In the genomic region with DNA sequence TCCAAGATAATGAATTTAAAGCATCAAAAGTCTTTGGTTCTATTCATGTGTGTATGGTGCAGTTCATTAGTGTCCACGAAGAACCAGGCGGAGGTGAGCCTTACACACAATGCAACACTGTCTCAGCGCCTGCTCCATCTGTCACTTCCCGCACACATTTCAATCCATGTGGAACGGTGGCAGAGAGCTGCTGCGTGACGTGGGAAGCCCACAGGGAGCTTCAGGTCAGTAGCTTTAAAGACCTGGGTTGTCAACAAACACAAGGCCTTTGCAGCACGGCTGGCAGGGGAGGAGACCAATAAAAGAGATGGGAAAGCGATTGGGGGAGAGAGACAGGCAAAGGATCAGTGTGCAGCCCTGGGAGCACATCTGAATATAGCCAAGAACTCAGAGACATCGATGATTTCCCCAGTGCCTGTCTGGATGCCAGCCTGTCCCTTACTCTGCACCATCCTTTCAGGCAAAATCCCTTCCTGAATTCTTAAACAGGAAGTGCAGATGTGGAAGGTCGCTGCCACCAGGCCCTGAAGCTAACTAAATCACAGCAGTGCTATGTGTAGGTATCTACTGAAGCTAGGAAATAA, we compare ENCODE assay signal across 15 mouse cellular contexts.
DNase-seq lines count a peak whose midpoint lies in the region; ATAC-seq lines count a peak whose summit lies in the region.
"Had no signal": no experiment of that assay in that cellular context is flagged by ENCODE, and none has a peak within 500 bp of the region (broad histone marks: within the 10 kb centered on the region; RNA-seq: fewer than 3 reads in every experiment).

No protein-coding gene starts in this region.

- no peak overlapping the region for H3K4me3 ChIP-seq in midbrain, embryonic 10.5 days
- H3K4me3 ChIP-seq in liver, embryonic 11.5 days (ENCODE audit: low read depth, low read length), result no peak overlapping the region
- H3K4me3 ChIP-seq: erythroblast, embryonic 14.5 days; kidney, embryonic 15.5 days; stomach, embryonic 15.5 days had no signal

- peaks cover 26% of the 10 kb centered on the region for H3K36me3 ChIP-seq in midbrain, embryonic 10.5 days
- no peaks in the 10 kb centered on the region for H3K36me3 ChIP-seq in liver, embryonic 11.5 days (ENCODE audit: control insufficient read depth, insufficient read depth, low read length)
- H3K36me3 ChIP-seq: stomach, embryonic 15.5 days had no signal

- no peaks in the 10 kb centered on the region for H3K27me3 ChIP-seq in midbrain, embryonic 10.5 days (ENCODE audit: low read depth, poor library complexity, severe bottlenecking)
- no peaks in the 10 kb centered on the region for H3K27me3 ChIP-seq in liver, embryonic 11.5 days (replicated peaks; ENCODE audit: control insufficient read depth, insufficient read depth, low read length)
- H3K27me3 ChIP-seq: kidney, embryonic 15.5 days; stomach, embryonic 15.5 days had no signal

- no peak overlapping the region for H3K9ac ChIP-seq in liver, embryonic 11.5 days (ENCODE audit: low read depth, low read length)
- H3K9ac ChIP-seq: kidney, embryonic 15.5 days; liver, embryonic 14.5 days; stomach, embryonic 15.5 days had no signal

- H3K9me3 ChIP-seq in midbrain, embryonic 10.5 days (replicated peaks), result no peaks in the 10 kb centered on the region
- no peaks in the 10 kb centered on the region for H3K9me3 ChIP-seq in liver, embryonic 11.5 days (ENCODE audit: control insufficient read depth, low read length)
- H3K9me3 ChIP-seq: kidney, embryonic 15.5 days; stomach, embryonic 15.5 days had no signal

- 75% methylated on average over 11 of the region's 11 CpGs for WGBS in midbrain, embryonic 10.5 days
- 82% methylated on average over 11 of the region's 11 CpGs for WGBS in liver, embryonic 11.5 days

- DNase-seq in right cerebral cortex, adult 2 months (ENCODE audit: low spot score in 2 of 2), result peak; percentile 29 to 34
- DNase-seq in right cerebral cortex, postnatal 14 days, result no peak
- DNase-seq in embryo, embryonic 10.5 days (ENCODE audit: low spot score), result peak; percentile 23
- DNase-seq in midbrain, embryonic 10.5 days (ENCODE audit: low spot score), result no peak
- DNase-seq in adrenal gland, postnatal 10 days, result no peak
- DNase-seq in liver, embryonic 11.5 days (ENCODE audit: low spot score), result no peak
- no peak for DNase-seq in gastrocnemius, adult 18-20 months (ENCODE audit: low spot score)
- no peak for DNase-seq in layer of hippocampus, postnatal 10 days (ENCODE audit: low spot score in 2 of 2)
- DNase-seq: heart, postnatal 14 days; right cerebral cortex, postnatal 4 days had no signal

- H3K27ac ChIP-seq in midbrain, embryonic 10.5 days (replicated peaks), result peak overlapping the region; percentile 57; the same call in 1 of the 2 replicates
- H3K27ac ChIP-seq in liver, embryonic 11.5 days (ENCODE audit: low read depth, low read length), result no peak overlapping the region
- H3K27ac ChIP-seq: kidney, embryonic 15.5 days; liver, embryonic 14.5 days; macrophage; stomach, embryonic 15.5 days had no signal

- peaks cover 12% of the 10 kb centered on the region for H3K4me1 ChIP-seq in midbrain, embryonic 10.5 days
- no peaks in the 10 kb centered on the region for H3K4me1 ChIP-seq in liver, embryonic 11.5 days (replicated peaks; ENCODE audit: control insufficient read depth, insufficient read depth, low read length)
- H3K4me1 ChIP-seq: stomach, embryonic 15.5 days had no signal

- no peak overlapping the region for H3K4me2 ChIP-seq in liver, embryonic 11.5 days
- H3K4me2 ChIP-seq: kidney, embryonic 15.5 days; stomach, embryonic 15.5 days had no signal

- no peak for ATAC-seq in liver, embryonic 11.5 days (replicated peaks; ENCODE audit: low FRiP score)

Comparison
In these comparisons a context has a peak if more than half of its experiments do, and no peak if none do; other contexts are left out.
1. DNase-seq: peak in right cerebral cortex, adult 2 months (2 of 2) and embryo, embryonic 10.5 days (single experiment); none in right cerebral cortex, postnatal 14 days (single experiment), midbrain, embryonic 10.5 days (single experiment), adrenal gland, postnatal 10 days (single experiment), liver, embryonic 11.5 days (single experiment), gastrocnemius, adult 18-20 months (single experiment) and layer of hippocampus, postnatal 10 days (0 of 2).